Mouse (Mus musculus): ENCODE measurements around the gene Gm20441. TPM values are rescaled to one million over a fixed set of nuclear protein-coding genes. Genes with fewer than 3 reads are reported as not detected.

Gene Gm20441
- polyA plus RNA-seq, 1 experiment from 2014 or later = not detected

- Histone ChIP-seq H3K9me3 (replicated peaks) (no peaks in the 10 kb centered on the region), H3K36me3 (no peaks in the 10 kb centered on the region), H3K27me3 (no peaks in the 10 kb centered on the region), H3K9ac (peak within 1 kb of the TSS; percentile 39), H3K4me2 (replicated peaks) (peak within 1 kb of the TSS; percentile 80), H3K4me3 (replicated peaks) (peak within 1 kb of the TSS; percentile 48), H3K27ac (replicated peaks) (peak within 1 kb of the TSS; percentile 34; the same call in 1 of the 2 replicates), H3K4me1 (peaks cover 26% of the 10 kb centered on the region)
- no peak for ATAC-seq (ENCODE audit: insufficient number of reproducible peaks, low FRiP score, low TSS enrichment, low read depth)
- under 1% methylated on average over 18 of the region's 18 CpGs for WGBS
These were observed 17.5 kb upstream of the Gm20441 start, which contains the start of gene Gstt1 for GRCm38 (mm10) chr10:75798176-75798696. Gstt1 (minus strand) TSS chr10:75798584.

DNA sequence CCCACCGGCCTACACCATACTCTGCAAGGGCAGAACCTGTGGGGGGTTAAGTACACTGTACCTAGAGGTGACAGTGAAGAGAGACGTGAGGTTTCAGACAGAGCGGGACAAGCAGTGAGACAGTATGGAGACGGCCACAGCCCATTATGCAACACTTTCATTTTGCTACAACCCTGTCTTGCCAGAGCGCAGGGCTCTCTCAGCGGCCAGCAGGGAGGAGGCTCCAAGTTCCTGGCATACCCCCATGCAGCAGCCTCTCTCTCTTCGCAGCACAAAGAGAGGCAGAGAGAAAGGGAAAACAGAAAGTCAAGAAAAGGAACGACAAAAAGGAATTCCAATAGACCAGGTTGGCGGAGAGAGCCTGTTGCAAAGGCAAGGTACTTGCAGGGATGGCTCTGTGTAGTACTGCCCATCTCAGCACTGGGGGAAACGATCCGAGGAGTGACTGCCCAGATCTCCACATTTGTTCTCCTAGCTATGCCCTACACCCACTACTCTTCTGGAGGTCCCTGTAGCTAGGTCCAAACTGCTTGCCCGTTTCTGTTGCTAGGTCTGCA lies 16.9 kb upstream of the Gm20441 start:
- Histone ChIP-seq H3K9me3 (replicated peaks) (no peaks in the 10 kb centered on the region), H3K27me3 (no peaks in the 10 kb centered on the region), H3K4me1 (peaks cover 26% of the 10 kb centered on the region), H3K4me2 (replicated peaks) (peak overlapping the region; percentile 80), H3K36me3 (no peaks in the 10 kb centered on the region), H3K4me3 (replicated peaks) (peak overlapping the region; percentile 48), H3K27ac (replicated peaks) (peak overlapping the region; percentile 34; the same call in 1 of the 2 replicates), H3K9ac (peak overlapping the region; percentile 39)
- peak; percentile 60; the same call in 1 of the 2 replicates for ATAC-seq (ENCODE audit: insufficient number of reproducible peaks, low FRiP score, low TSS enrichment, low read depth)
- 4% methylated on average over 12 of the region's 12 CpGs for WGBS

DNA sequence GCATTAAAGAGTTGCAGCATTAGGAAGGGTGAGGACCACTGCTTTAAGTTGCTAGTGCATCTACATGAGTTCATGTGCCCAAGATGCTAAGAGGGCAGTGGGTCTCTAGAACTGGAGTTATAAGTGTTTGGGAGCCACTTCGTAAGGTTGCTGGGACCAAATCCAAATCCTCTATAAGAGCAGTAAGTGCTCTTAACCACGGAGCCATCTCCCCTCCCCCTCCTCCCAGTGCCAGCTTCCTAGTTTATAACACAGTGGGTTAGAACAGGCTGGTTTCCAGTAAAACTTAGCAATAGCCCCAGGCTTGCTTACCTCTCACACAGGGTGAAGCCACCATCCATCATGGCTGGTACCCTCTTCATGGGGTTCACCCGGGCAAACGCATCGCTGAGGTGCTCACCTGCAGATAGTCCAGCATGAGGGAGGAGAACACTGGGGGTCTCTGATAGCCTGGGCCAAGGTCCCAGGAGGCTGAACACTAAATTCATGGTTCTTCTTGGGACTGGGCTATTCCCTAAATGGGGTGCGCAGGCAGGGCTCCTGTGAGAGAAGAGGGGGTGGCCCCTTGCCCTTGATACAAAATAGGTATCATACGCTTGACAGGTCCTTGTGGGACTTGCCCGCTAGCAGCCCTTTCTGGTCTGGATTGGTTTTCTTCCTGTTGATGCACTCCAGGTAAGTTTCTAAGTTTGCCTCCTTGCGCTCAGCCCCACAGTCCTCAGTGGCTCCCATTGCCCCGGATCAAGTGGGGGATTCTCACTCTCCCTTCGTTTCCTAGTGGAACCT lies 16.2 kb upstream of the Gm20441 start:
- H3K27ac ChIP-seq (replicated peaks) = no peak overlapping the region
- peaks cover 26% of the 10 kb centered on the region for H3K4me1 ChIP-seq
- no peak for ATAC-seq (ENCODE audit: insufficient number of reproducible peaks, low FRiP score, low TSS enrichment, low read depth)
- H3K9me3 ChIP-seq (replicated peaks) = no peaks in the 10 kb centered on the region
- no peak overlapping the region for H3K9ac ChIP-seq
- WGBS = 43% methylated on average over 11 of the region's 11 CpGs
- H3K4me3 ChIP-seq (replicated peaks) = peak overlapping the region; percentile 48
- no peaks in the 10 kb centered on the region for H3K36me3 ChIP-seq
- peak overlapping the region; percentile 80 for H3K4me2 ChIP-seq (replicated peaks)
- H3K27me3 ChIP-seq = no peaks in the 10 kb centered on the region

- H3K9ac ChIP-seq = no peak overlapping the region
- 25% methylated on average over 3 of the region's 3 CpGs for WGBS
These were observed 14.1 kb upstream of the Gm20441 start for GRCm38 (mm10) chr10:75794880-75795279.

GRCm38 (mm10) chr10:75790773-75791172 lies 10.0 kb upstream of the Gm20441 start:
- Histone ChIP-seq H3K4me1 (peaks cover 9% of the 10 kb centered on the region; the same call in 1 of the 2 replicates), H3K9me3 (replicated peaks) (no peaks in the 10 kb centered on the region), H3K4me3 (replicated peaks) (no peak overlapping the region), H3K27me3 (no peaks in the 10 kb centered on the region), H3K9ac (no peak overlapping the region), H3K27ac (replicated peaks) (no peak overlapping the region), H3K36me3 (no peaks in the 10 kb centered on the region), H3K4me2 (replicated peaks) (no peak overlapping the region)
- ATAC-seq (ENCODE audit: insufficient number of reproducible peaks, low FRiP score, low TSS enrichment, low read depth) = no peak
- 14% methylated on average over 7 of the region's 7 CpGs for WGBS

More at GRCm38 (mm10) chr10:75794880-75795279, 14.1 kb upstream of the Gm20441 start:
- no peak for ATAC-seq (ENCODE audit: insufficient number of reproducible peaks, low FRiP score, low TSS enrichment, low read depth)
- peaks cover 26% of the 10 kb centered on the region for H3K4me1 ChIP-seq
- H3K36me3 ChIP-seq = no peaks in the 10 kb centered on the region
- H3K4me3 ChIP-seq (replicated peaks) = no peak overlapping the region
- H3K4me2 ChIP-seq (replicated peaks) = no peak overlapping the region
- no peaks in the 10 kb centered on the region for H3K9me3 ChIP-seq (replicated peaks)
- H3K27ac ChIP-seq (replicated peaks) = no peak overlapping the region
- H3K27me3 ChIP-seq = no peaks in the 10 kb centered on the region

DNA sequence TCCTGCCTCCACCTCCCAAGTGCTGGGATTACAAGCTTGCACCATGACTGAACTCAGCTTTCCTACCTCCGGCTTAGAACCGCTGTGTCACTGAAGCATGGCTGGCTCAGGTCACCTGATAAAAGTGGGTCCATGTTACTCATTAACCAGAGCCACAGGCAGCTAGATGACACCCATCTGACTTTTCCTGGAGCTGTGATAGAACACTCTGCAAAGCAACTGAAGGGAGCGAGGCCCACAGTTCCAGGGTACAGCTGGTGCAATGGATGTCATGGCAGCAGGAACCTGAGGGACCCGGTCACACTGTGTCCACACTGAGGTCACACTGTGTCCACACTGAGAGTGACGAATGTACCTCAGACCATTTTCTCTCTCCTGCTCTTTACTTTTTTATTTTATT lies 9.1 kb upstream of the Gm20441 start:
- H3K4me3 ChIP-seq (replicated peaks) = no peak overlapping the region
- no peaks in the 10 kb centered on the region for H3K27me3 ChIP-seq
- no peak overlapping the region for H3K27ac ChIP-seq (replicated peaks)
- H3K4me2 ChIP-seq (replicated peaks) = no peak overlapping the region
- no peak overlapping the region for H3K9ac ChIP-seq
- no peaks in the 10 kb centered on the region for H3K36me3 ChIP-seq
- 88% methylated on average over 5 of the region's 5 CpGs for WGBS
- H3K4me1 ChIP-seq = peaks cover 6% of the 10 kb centered on the region; the same call in 1 of the 2 replicates
- ATAC-seq (ENCODE audit: insufficient number of reproducible peaks, low FRiP score, low TSS enrichment, low read depth) = no peak
- H3K9me3 ChIP-seq (replicated peaks) = no peaks in the 10 kb centered on the region

- H3K9me3 ChIP-seq (replicated peaks) = no peaks in the 10 kb centered on the region
- no peak overlapping the region for H3K27ac ChIP-seq (replicated peaks)
- no peaks in the 10 kb centered on the region for H3K36me3 ChIP-seq
- no peak overlapping the region for H3K9ac ChIP-seq
- H3K4me1 ChIP-seq = no peaks in the 10 kb centered on the region
- no peak overlapping the region for H3K4me3 ChIP-seq (replicated peaks)
- no peaks in the 10 kb centered on the region for H3K27me3 ChIP-seq
- ATAC-seq (ENCODE audit: insufficient number of reproducible peaks, low FRiP score, low TSS enrichment, low read depth) = no peak
- H3K4me2 ChIP-seq (replicated peaks) = no peak overlapping the region
- 70% methylated on average over 6 of the region's 6 CpGs for WGBS
These were observed 8.5 kb upstream of the Gm20441 start for GRCm38 (mm10) chr10:75789081-75789735.

DNA sequence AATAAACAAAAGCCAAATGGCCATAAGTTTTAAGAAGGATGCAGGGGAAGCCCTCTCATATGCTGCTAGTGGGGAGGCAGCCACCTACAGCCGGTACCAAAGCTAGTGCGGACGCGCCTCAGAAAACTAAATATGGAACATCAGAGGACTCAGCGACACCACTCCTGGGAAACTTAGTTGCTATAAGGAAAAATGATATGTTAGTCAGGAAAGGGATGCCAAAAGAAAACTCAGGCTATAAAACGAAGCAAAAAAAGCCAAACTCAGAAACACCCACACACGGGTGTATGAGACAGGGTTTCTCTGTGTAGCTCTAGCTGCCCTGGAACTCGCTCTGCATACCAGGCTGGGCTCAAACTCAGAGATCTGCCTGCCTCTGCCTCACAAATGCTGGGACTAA lies 7.5 kb upstream of the Gm20441 start:
- no peaks in the 10 kb centered on the region for H3K9me3 ChIP-seq (replicated peaks)
- no peaks in the 10 kb centered on the region for H3K27me3 ChIP-seq
- H3K36me3 ChIP-seq = no peaks in the 10 kb centered on the region
- H3K9ac ChIP-seq = no peak overlapping the region
- no peak overlapping the region for H3K4me3 ChIP-seq (replicated peaks)
- H3K4me2 ChIP-seq (replicated peaks) = no peak overlapping the region
- no peak overlapping the region for H3K27ac ChIP-seq (replicated peaks)
- 88% methylated on average over 8 of the region's 8 CpGs for WGBS
- no peak for ATAC-seq (ENCODE audit: insufficient number of reproducible peaks, low FRiP score, low TSS enrichment, low read depth)
- no peaks in the 10 kb centered on the region for H3K4me1 ChIP-seq

DNA sequence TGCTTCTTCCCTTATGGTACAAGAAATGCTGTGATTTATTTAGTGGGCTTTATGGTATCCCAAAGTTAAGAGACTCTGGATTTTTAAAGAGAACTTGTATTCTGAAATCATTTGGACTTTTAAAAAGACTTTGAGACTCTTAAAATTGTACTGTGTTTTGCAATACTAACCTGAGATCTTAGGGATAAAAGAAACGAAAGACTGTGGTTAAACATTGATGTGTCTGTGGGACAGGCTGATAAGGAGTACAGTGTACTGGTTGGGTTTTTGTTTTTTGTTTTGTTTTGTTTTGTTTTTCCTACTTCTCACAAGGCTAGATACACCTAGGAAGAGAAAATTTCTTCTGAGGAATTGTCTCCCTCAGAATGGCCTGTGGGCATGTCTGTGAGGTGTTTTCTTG lies 4.7 kb upstream of the Gm20441 start:
- Histone ChIP-seq H3K4me2 (replicated peaks) (no peak overlapping the region), H3K36me3 (no peaks in the 10 kb centered on the region), H3K27me3 (0 out of 2 replicates have a peak, but pooled peaks cover 5% of the 10 kb centered on the region), H3K4me3 (replicated peaks) (no peak overlapping the region), H3K27ac (replicated peaks) (no peak overlapping the region), H3K9me3 (replicated peaks) (no peaks in the 10 kb centered on the region), H3K9ac (no peak overlapping the region), H3K4me1 (peaks cover 10% of the 10 kb centered on the region)
- 74% methylated on average over 1 of the region's 1 CpGs for WGBS
- ATAC-seq (ENCODE audit: insufficient number of reproducible peaks, low FRiP score, low TSS enrichment, low read depth) = no peak

GRCm38 (mm10) chr10:75779206-75780174 lies 1.3 kb downstream of the Gm20441 start:
- Histone ChIP-seq H3K9me3 (replicated peaks) (no peaks in the 10 kb centered on the region), H3K36me3 (no peaks in the 10 kb centered on the region), H3K4me2 (replicated peaks) (peak overlapping the region; percentile 88), H3K27me3 (peaks cover 18% of the 10 kb centered on the region; the same call in 1 of the 2 replicates), H3K4me3 (replicated peaks) (peak overlapping the region; percentile 52; the same call in 1 of the 2 replicates), H3K27ac (replicated peaks) (no peak overlapping the region), H3K4me1 (peaks cover 17% of the 10 kb centered on the region), H3K9ac (no peak overlapping the region)
- no peak for ATAC-seq (ENCODE audit: insufficient number of reproducible peaks, low FRiP score, low TSS enrichment, low read depth)
- 31% methylated on average over 15 of the region's 15 CpGs for WGBS

All from embryonic facial prominence, embryonic 15.5 days (tissue).